Mouse (Mus musculus): ENCODE measurements at regions not wholly inside any gene's neighbourhood (a gene's known extent, or its start where the extent isn't known, plus 50 kb on each side); places are given as distances from the start of the nearest gene placed in this dataset.

GRCm38 (mm10) chr10:21775911-21776761 is 105.8 kb upstream of the Sgk1 start:
- no peak for DNase-seq (ENCODE audit: low spot score in 2 of 2)

GRCm38 (mm10) chr10:21776762-21777080 is 105.3 kb upstream of the Sgk1 start:
- DNase-seq (ENCODE audit: low spot score in 2 of 2), result no peak

DNA sequence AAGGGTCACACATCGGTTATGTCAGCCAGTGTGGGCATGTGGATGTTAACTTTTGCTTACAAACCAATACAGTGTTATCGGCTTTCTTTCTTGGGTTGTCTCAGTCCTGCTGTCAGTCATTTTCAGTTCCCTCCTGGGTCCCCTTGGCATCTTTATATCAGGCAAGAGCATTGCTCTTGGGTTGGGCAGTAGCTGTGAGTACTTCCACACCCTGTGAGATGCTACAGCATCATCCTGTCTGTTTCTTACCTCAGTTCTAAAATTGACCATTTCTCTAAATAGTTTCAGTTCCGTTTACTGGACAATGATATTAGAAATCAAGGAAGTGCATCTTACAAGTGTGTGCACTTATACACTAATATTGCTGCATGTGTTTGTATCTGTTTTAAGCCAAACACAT is 104.9 kb upstream of the Sgk1 start:
- DNase-seq (ENCODE audit: low spot score in 2 of 2), result no peak

DNA sequence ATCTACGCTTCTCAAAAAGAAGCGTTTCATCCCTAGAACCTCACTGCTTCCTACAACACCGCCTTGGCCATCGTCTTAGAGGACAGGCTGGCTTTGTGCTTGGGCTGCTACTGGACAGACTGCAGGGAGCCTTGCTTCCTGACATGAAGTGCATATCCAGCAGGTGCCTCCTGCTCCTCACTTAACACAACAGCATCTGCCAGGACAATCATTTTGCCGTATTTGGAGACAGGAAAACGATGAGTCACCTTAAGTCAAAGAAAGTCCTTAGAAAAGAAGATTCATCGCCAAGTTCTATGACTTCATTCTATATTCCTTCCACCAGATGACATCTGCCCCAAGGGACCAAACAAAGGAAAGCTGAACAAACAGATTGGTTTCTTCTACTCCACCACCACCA is 98.5 kb upstream of the Sgk1 start:
- no peak for DNase-seq (ENCODE audit: low spot score in 2 of 2)

- no peak for DNase-seq (ENCODE audit: low spot score in 2 of 2)
Observed at GRCm38 (mm10) chr10:21785110-21785509, 96.9 kb upstream of the Sgk1 start.

DNA sequence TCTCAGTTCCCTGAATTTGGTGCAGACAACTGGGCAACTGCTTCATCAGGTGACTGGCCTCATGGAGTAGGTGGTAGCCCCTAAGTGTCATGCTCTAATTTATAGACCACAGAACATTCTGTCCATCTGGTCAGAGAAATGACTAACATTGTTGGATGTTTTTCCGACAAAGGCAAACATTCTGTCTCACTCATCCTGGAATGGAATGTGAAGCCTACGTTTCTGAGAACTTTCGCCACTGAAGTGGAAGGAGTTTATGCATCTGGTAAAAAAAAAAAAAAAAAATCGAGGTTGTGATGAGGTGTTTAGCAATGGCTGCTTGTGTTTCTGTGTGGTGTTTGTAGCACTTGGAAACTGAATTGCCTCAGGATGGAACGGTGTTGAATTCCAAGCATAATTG is 96.2 kb upstream of the Sgk1 start:
- no peak for DNase-seq (ENCODE audit: low spot score in 2 of 2)

GRCm38 (mm10) chr10:21789847-21790530 is 92.0 kb upstream of the Sgk1 start:
- no peak for DNase-seq (ENCODE audit: low spot score in 2 of 2)

GRCm38 (mm10) chr10:21790991-21791390 is 91.0 kb upstream of the Sgk1 start:
- no peak for DNase-seq (ENCODE audit: low spot score in 2 of 2)

GRCm38 (mm10) chr10:21792431-21792830 is 89.6 kb upstream of the Sgk1 start:
- no peak for DNase-seq (ENCODE audit: low spot score in 2 of 2)

DNA sequence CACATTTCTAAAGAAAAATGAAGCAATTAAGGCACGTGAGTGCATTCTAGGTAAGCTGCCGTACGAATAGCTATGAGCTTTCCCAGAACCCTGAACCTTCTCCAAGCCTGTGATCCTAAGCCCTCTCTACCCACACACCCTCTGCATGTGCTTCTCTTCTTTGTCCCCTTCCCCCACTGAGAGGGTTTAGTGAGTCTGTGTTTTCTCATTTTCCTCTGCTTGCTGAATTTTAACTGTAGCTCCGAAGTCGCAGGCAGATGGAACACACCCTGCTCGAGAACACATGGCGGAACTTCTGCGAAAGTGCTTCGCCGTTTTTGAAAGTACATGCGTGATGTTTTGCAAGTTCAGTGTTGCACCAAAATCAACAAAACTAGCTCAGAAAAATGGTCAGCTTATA is 88.3 kb upstream of the Sgk1 start:
- no peak for DNase-seq (ENCODE audit: low spot score in 2 of 2)

DNA sequence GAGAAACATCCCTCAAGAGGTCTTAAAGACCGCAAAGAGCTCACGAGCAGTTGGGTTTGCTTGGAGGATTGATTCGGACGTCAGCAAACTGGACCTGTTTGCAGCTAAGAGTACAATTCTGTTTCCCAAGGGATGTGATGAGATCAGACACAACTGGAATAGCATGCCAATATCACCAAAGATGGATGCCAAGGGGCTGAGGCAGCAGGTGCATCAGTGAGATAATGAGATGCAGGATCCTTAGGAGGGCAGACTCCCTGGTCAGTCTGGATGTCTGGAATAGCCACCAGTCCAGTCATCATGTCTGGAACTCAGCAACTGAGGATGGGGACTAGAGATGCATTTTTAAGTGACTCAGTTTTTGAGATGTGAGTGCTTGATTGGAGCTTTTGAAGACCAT is 85.6 kb upstream of the Sgk1 start:
- DNase-seq (ENCODE audit: low spot score in 2 of 2), result no peak

DNA sequence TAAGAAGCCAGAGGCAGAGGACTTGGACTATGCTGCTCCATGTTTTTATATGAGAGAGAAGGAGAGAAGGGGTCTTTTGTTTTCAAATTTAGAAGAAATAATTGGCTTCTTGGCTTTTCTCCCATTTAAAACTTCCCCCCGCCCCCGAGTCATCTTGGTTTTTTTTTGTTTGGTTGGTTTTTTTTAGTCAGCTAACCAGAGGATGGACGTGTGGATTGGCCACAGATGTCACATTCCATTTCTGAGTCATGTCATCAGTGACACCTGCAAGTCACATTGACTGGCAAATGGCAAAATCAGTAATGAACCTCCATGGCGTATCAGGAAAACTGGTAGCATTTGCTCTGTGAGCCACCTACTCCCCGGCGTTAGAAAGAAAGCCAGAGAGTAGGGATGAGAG is 83.9 kb upstream of the Sgk1 start:
- no peak for DNase-seq (ENCODE audit: low spot score in 2 of 2)

- no peak for DNase-seq (ENCODE audit: low spot score in 2 of 2)
Observed at GRCm38 (mm10) chr10:21801556-21801955, 80.4 kb upstream of the Sgk1 start.

DNA sequence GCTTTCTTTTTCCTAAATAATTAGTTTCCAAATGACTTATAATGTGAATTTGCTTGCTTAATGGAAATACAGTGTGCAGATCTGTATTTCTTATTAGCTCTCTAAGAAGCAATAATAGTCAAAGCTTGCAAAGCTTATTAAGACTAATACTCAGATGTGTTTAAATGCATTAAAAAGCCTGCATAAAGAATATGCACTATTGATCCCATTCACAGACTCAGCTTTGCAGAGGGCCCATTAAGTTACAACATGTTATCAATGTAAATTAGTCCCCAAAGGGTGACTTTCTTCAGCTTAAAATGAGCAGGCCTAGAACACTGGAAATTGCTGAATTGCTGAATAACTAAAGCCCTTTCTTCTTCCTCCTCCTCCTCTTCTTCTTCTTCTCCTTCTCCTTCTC is 78.8 kb upstream of the Sgk1 start:
- DNase-seq (ENCODE audit: low spot score in 2 of 2), result no peak

- no peak for DNase-seq (ENCODE audit: low spot score in 2 of 2)
Observed at GRCm38 (mm10) chr10:21804761-21805160, 77.2 kb upstream of the Sgk1 start.

- DNase-seq (ENCODE audit: low spot score in 2 of 2), result no peak
Observed at GRCm38 (mm10) chr10:21805606-21806005, 76.4 kb upstream of the Sgk1 start.

- DNase-seq (ENCODE audit: low spot score in 2 of 2), result no peak
Observed at GRCm38 (mm10) chr10:21806716-21807115, 75.3 kb upstream of the Sgk1 start.

- DNase-seq (ENCODE audit: low spot score in 2 of 2), result peak in 1 of 2 experiments; percentile 16
Observed at GRCm38 (mm10) chr10:21819686-21820085, 62.3 kb upstream of the Sgk1 start.

GRCm38 (mm10) chr10:21821421-21821820 is 60.6 kb upstream of the Sgk1 start:
- no peak for DNase-seq (ENCODE audit: low spot score in 2 of 2)

GRCm38 (mm10) chr10:21824418-21825025 is 57.5 kb upstream of the Sgk1 start:
- no peak for DNase-seq (ENCODE audit: low spot score in 2 of 2)

DNA sequence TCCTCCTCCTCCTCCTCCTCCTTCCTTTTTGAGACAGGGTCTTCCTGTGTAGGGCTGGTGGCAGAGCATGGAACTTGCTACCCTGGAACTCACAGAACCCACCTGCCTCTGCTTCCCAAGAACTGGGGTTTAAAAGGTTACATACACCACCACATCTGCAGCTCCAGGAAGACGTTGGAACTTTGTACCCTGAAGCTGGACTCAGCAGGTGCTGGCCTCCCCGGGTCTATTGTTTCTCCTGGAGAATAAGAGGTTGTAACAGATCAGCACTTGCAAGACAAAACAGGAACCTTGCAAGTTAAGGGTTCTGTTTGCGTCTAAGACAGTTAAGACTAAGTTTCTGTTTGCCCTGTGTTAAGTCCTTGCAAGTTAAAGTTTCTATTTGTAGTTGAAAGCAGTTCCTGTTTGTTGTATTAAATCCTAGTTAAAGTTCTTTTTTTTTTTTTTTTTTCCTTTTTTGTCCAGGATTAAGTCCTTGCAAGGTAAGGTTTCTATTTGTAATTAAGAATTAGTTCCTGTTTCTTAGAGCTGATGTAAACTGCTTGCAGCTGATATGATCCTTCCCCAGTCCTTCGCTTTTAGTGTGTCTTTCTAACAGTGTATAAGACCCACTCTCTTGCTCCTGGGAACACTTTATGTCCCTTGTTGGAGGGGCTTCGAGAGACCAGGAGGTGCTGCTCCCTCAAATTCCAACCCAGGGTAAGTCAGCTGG is 55.0 kb upstream of the Sgk1 start:
- DNase-seq (ENCODE audit: low spot score in 2 of 2), result no peak

- DNase-seq (ENCODE audit: low spot score in 2 of 2), result peak in 1 of 2 experiments; percentile 10
Observed at GRCm38 (mm10) chr10:21827505-21827844, 54.5 kb upstream of the Sgk1 start.
